Mouse (Mus musculus) ES-E14 (cell line): Measurements from ENCODE around the gene Cdk5rap3. TPM values are rescaled to one million over a fixed set of nuclear protein-coding genes. Genes with fewer than 3 reads are reported as not detected.

Experiments
- DNase-seq: peaks from one replicate; pipeline ENCODE4 v3.0.0-alpha.2; 2013; ENCODE audit warnings: low read depth, low spot score
- H3K27ac ChIP-seq: 2 replicates; pipeline ENCODE4 v1.5.1; 2012; ENCODE audit warnings: low read depth, mild to moderate bottlenecking, low read length, moderate library complexity, mixed read lengths; ENCODE audit not compliant: poor library complexity, insufficient read depth, severe bottlenecking
- H3K36me3 ChIP-seq: 2 replicates; pipeline ENCODE4 v1.6.1; 2012; ENCODE audit warnings: mild to moderate bottlenecking, low read length, moderate library complexity, mixed read lengths; ENCODE audit not compliant: control insufficient read depth, poor library complexity, insufficient read depth, severe bottlenecking
- H3K4me1 ChIP-seq, 2 experiments: fragments of 150-350 bp in 1 of 2; sonication (generic) in 1 of 2; 2 replicates each; pipeline ENCODE4 v1.6.1; 2012; ENCODE audit warnings: low read length in 2 of 2, mild to moderate bottlenecking in 1 of 2, mixed read lengths in 1 of 2; ENCODE audit not compliant: control insufficient read depth in 2 of 2, insufficient read depth in 2 of 2, poor library complexity in 1 of 2
- H3K4me3 ChIP-seq, 2 experiments: fragments of 150-350 bp in 1 of 2; sonication (generic) in 1 of 2; 2 replicates each; pipeline ENCODE4 v1.5.1; 2012; ENCODE audit warnings: low read length in 2 of 2, low read depth in 1 of 2, mild to moderate bottlenecking in 1 of 2, mixed read lengths in 1 of 2; ENCODE audit not compliant: insufficient read depth in 1 of 2, poor library complexity in 1 of 2, severe bottlenecking in 1 of 2
- H3K9ac ChIP-seq: 2 replicates; pipeline ENCODE4 v1.6.1; 2012; ENCODE audit warnings: low read depth, mild to moderate bottlenecking, low read length, mixed read lengths; ENCODE audit not compliant: poor library complexity, insufficient read depth, severe bottlenecking
- H3K9me3 ChIP-seq: fragments of 150-350 bp; sonication (generic); 2 replicates; pipeline ENCODE4 v1.6.1; 2012; ENCODE audit warnings: low read depth, mild to moderate bottlenecking, low read length; ENCODE audit not compliant: control insufficient read depth, insufficient read depth
- CHD2 ChIP-seq: IDR thresholded peaks from 2 replicates; pipeline ENCODE4 v1.6.1; 2014; ENCODE audit warnings: mild to moderate bottlenecking, low read depth, low read length, inconsistent platforms
- HCFC1 ChIP-seq: IDR thresholded peaks from 2 replicates; pipeline ENCODE4 v1.6.1; 2012; ENCODE audit warnings: low read length, inconsistent platforms, borderline replicate concordance; ENCODE audit not compliant: insufficient read depth
- MAFK ChIP-seq: IDR thresholded peaks from 2 replicates; pipeline ENCODE4 v1.6.1; 2014; ENCODE audit warnings: mild to moderate bottlenecking, low read depth, low read length, inconsistent platforms; ENCODE audit not compliant: insufficient read depth
- ZC3H11A ChIP-seq: IDR thresholded peaks from 2 replicates; pipeline ENCODE4 v1.6.1; 2012; ENCODE audit warnings: low read depth, mild to moderate bottlenecking, inconsistent platforms, low read length, borderline replicate concordance
- ZNF384 ChIP-seq: IDR thresholded peaks from 2 replicates; pipeline ENCODE4 v1.6.1; 2012; ENCODE audit warnings: low read depth, low read length, inconsistent platforms
- in situ Hi-C, 2 experiments: fragments of 600-800 bp; cut with MboI; formaldehyde crosslinking; loops; one replicate each; pipeline ENCODE4 v1.15.1; 2025; ENCODE audit warnings: low sequenced_read_pairs in 2 of 2, inconsistent platforms in 1 of 2; ENCODE audit not compliant: unreplicated experiment in 2 of 2
- total RNA-seq: library from RNA; depleted of rRNA; stranded (reverse); fragments of 300-350 nt; gene quantifications from 2 replicates; pipeline ENCODE4 v1.2.3, GENCODE M21; 2012

Cdk5rap3 gene
- total RNA-seq, 1 experiment = 87.5 TPM

DNA sequence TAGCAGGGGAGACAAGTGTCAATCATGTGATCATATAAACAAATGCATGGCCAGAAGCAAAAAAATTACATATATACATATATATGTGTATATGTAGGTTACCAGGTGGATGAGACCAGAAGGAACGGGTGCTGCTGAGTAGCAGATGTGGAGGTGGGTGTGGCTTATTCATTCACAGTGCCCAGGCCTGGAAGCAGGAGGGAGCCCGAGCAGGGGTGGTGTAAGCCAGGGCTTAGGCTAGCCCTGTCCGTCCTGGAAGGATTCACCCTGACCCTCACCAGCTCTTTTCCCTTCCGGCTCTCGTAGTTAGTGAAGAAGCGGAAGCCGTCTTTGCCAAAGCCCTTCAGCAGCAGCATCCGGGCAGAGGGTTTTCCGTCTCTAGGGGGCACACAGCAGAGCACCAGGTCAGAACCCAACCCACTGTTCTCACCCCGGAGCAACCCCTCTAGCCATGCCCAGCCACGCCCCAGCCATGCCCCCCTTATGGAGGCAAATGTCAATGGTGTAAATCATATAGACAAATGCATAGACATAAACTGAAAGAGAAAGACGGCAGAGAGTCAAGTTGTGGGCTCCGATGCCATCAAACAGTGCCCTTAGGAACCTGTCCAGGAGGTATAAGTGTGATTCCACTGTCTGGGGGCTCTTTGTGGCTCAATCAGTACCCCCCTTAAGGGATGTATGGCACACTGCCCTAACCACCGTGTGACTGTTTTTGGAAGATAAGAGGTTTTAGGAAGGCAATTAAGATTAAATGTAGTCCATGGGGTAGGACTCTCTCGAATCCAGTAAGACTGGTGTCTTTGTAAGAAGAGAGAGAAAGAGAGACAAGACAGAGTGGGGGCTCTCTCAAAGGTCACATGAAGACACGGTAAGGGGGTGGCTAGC lies 24.5 kb upstream of the Cdk5rap3 start:
- no peak for DNase-seq
- no peak overlapping the region for H3K4me3 ChIP-seq
- in situ Hi-C loops = no loop called here
- no peaks in the 10 kb centered on the region for H3K9me3 ChIP-seq
- no peak overlapping the region for H3K9ac ChIP-seq
- H3K27ac ChIP-seq = no peak overlapping the region
- TF ChIP-seq HCFC1 = no peak
- no peak for TF ChIP-seq MAFK
- no peak for TF ChIP-seq ZNF384
- no peak for TF ChIP-seq CHD2
- no peak for TF ChIP-seq ZC3H11A
- H3K4me1 ChIP-seq = peaks cover 0 to 4% of the 10 kb centered on the region in 2 experiments; a peak in 1 of 4 replicates
- H3K36me3 ChIP-seq = no peaks in the 10 kb centered on the region

DNA sequence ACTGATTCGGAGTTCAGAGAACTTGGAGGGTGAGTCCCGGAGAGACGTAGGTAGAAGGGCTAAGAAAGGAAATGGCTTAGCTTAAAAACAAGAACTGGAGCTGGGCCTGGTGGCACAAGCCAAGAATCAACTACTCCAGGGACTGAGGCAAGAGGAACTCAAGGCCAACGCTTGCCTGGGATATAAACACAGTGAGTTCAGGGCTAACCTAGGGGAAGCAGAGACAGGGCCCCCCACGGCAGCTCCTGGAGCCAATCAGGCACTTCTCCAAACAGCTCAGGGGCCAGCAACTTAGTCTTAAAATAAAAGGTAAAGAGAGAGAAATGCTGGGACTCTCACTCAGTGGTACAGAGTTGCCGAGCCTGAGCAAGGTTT lies 22.1 kb upstream of the Cdk5rap3 start:
- TF ChIP-seq CHD2 = no peak
- TF ChIP-seq ZNF384 = no peak
- TF ChIP-seq HCFC1 = no peak
- TF ChIP-seq ZC3H11A = no peak
- no peak for TF ChIP-seq MAFK
- in situ Hi-C loops = no loop called here
- Histone ChIP-seq H3K9ac (no peak overlapping the region), H3K36me3 (no peaks in the 10 kb centered on the region), H3K4me1 (peaks cover 0 to 7% of the 10 kb centered on the region in 2 experiments; a peak in 1 of 4 replicates), H3K27ac (no peak overlapping the region), H3K4me3 (no peak overlapping the region), H3K9me3 (no peaks in the 10 kb centered on the region)
- DNase-seq = no peak

DNA sequence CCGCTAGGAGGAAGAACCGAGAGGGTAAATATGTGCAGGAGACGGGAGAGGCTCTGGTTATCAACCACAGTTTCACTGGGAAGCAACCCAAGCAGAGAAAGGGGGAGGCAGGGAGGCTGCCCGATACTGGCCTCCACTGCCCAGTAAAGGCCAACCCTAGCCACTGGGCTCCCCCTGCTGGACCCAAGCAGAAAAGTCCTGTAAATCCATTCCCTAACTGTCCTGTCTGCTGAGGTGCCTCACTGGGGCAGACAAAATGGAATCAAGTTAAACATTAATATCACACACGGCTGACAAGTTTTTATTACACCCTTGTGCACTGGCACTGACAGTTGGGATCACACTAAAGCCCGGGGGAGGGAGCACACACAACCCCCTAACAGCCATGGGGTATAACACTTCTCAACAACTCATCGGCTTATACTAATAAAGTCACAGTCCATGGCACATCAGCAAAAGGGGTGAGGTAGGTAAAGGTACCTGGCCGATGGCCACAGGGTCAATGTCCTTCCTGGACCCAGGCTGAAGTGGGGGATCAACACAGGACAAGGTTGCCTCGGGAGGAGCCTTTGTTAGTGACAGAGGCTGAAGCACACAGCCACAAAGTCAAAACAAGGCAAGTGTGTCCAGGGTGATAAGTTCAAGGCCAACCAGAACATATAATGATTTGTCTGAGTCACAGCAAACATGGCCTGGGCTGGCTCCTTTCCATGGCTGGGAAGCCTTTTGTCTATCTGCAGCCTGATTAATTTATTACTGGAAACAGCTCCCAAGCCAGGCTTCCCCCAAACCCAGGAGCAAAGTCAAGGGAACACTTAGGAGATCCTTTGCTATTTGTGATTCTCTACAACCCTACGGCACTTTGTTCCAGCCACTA lies 21.5 kb upstream of the Cdk5rap3 start:
- Histone ChIP-seq H3K36me3 (no peaks in the 10 kb centered on the region), H3K4me3 (no peak overlapping the region)
- in situ Hi-C loops = no loop called here

DNA sequence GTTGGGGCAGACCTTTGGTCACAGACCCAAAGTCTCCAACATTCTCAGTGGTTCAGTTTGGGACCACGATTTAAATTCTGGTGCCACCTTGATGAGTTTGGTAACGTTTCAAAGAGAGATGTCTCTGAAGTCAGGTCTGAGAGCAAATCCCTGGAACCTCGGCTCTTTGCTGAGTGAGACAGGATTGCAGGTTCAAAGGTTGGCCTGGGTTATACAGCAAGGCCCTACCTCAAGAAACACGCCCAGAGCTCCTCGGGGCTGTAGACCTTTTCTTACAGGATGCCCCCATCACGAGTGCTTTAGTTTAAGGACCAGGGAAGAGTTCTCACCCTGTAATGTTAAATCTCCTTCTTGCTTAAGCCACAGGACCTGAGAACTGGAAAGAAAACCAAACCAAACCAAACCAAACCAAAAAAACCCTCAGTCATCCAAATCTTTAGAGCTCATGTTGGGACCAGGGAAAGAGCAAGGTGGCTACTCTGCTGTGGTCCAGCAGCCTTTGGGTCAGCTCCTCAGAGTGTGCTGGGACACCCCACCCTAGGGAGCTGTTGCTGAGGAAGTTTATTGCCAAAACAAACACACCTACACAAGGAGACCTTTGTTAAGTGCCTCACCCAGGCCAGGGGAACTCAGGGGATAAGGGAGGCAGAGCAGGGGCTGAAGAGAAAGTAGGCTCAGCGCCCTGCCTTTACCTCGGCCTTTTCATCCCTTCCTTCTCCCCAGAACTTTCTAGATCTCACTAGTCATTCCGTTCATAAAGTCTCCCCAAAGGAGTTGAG lies 19.8 kb upstream of the Cdk5rap3 start:
- no peaks in the 10 kb centered on the region for H3K9me3 ChIP-seq
- DNase-seq = no peak
- in situ Hi-C loops = no loop called here
- no peak overlapping the region for H3K9ac ChIP-seq
- peaks cover 0 to 12% of the 10 kb centered on the region in 2 experiments; a peak in 2 of 4 replicates for H3K4me1 ChIP-seq
- TF ChIP-seq MAFK (no peak), HCFC1 (no peak), ZNF384 (no peak), CHD2 (no peak), ZC3H11A (no peak)
- no peak overlapping the region for H3K4me3 ChIP-seq
- H3K27ac ChIP-seq = no peak overlapping the region
- no peaks in the 10 kb centered on the region for H3K36me3 ChIP-seq

More for the DNA sequence above, 21.5 kb upstream of the Cdk5rap3 start:
- no peak overlapping the region for H3K27ac ChIP-seq
- H3K9me3 ChIP-seq = no peaks in the 10 kb centered on the region
- no peak overlapping the region for H3K9ac ChIP-seq
- no peak for DNase-seq
- peaks cover 0 to 7% of the 10 kb centered on the region in 2 experiments; a peak in 1 of 4 replicates for H3K4me1 ChIP-seq
- TF ChIP-seq HCFC1 (no peak), ZC3H11A (no peak), CHD2 (no peak), ZNF384 (no peak), MAFK (no peak)
